Mouse (Mus musculus): ENCODE measurements around the gene Adamtsl1. TPM values are rescaled to one million over a fixed set of nuclear protein-coding genes. Genes with fewer than 3 reads are reported as not detected.

The Adamtsl1 gene
- total RNA-seq, 2 experiments from 2014 or later = 8.7 to 11.2 TPM

- DNase-seq = no peak
Observed at GRCm38 (mm10) chr4:85814418-85814817, 300.4 kb downstream of the Adamtsl1 start.

- no peak for DNase-seq
Observed at GRCm38 (mm10) chr4:85818504-85818903, 304.5 kb downstream of the Adamtsl1 start.

GRCm38 (mm10) chr4:85819169-85819568 lies 305.2 kb downstream of the Adamtsl1 start:
- peak; percentile 18 to 50 for DNase-seq

GRCm38 (mm10) chr4:85819921-85820320 lies 305.9 kb downstream of the Adamtsl1 start:
- DNase-seq = no peak

- DNase-seq = no peak
Observed at GRCm38 (mm10) chr4:85823952-85824704, 310.2 kb downstream of the Adamtsl1 start.

- DNase-seq = no peak
Observed at GRCm38 (mm10) chr4:85824705-85825085, 310.7 kb downstream of the Adamtsl1 start.

- no peak for DNase-seq
Observed at GRCm38 (mm10) chr4:85837058-85837457, 323.1 kb downstream of the Adamtsl1 start.

GRCm38 (mm10) chr4:85837532-85837965 lies 323.6 kb downstream of the Adamtsl1 start:
- no peak for DNase-seq

- no peak for DNase-seq
Observed at GRCm38 (mm10) chr4:85838031-85838430, 324.1 kb downstream of the Adamtsl1 start.

GRCm38 (mm10) chr4:85842113-85842512 lies 328.1 kb downstream of the Adamtsl1 start:
- DNase-seq = peak in 1 of 2 experiments; percentile 7

- DNase-seq = no peak
Observed at GRCm38 (mm10) chr4:85844381-85844780, 330.4 kb downstream of the Adamtsl1 start.

- no peak for DNase-seq
Observed at GRCm38 (mm10) chr4:85845931-85846330, 332.0 kb downstream of the Adamtsl1 start.

- DNase-seq = no peak
Observed at GRCm38 (mm10) chr4:85853401-85853800, 339.4 kb downstream of the Adamtsl1 start.

GRCm38 (mm10) chr4:85854507-85854906 lies 340.5 kb downstream of the Adamtsl1 start:
- DNase-seq = no peak

GRCm38 (mm10) chr4:85879376-85879775 lies 365.4 kb downstream of the Adamtsl1 start:
- no peak for DNase-seq

GRCm38 (mm10) chr4:85881318-85881717 lies 367.3 kb downstream of the Adamtsl1 start:
- no peak for DNase-seq

GRCm38 (mm10) chr4:85884031-85884430 lies 370.1 kb downstream of the Adamtsl1 start:
- no peak for DNase-seq

- no peak for DNase-seq
Observed at GRCm38 (mm10) chr4:85889877-85890598, 376.1 kb downstream of the Adamtsl1 start.

- DNase-seq = no peak
Observed at GRCm38 (mm10) chr4:85901316-85901715, 387.3 kb downstream of the Adamtsl1 start.

- no peak for DNase-seq
Observed at GRCm38 (mm10) chr4:85904217-85904616, 390.2 kb downstream of the Adamtsl1 start.

GRCm38 (mm10) chr4:85916034-85916433 lies 402.1 kb downstream of the Adamtsl1 start:
- no peak for DNase-seq

GRCm38 (mm10) chr4:85918366-85918765 lies 404.4 kb downstream of the Adamtsl1 start:
- no peak for DNase-seq

GRCm38 (mm10) chr4:85920474-85920873 lies 406.5 kb downstream of the Adamtsl1 start:
- DNase-seq = no peak

- peak; percentile 34 to 44 for DNase-seq
Observed at GRCm38 (mm10) chr4:85922741-85923140, 408.8 kb downstream of the Adamtsl1 start.

Data from layer of hippocampus, postnatal 36 days (tissue).